Comparison of ENCODE assay signal across 9 mouse cellular contexts in the genomic region with DNA sequence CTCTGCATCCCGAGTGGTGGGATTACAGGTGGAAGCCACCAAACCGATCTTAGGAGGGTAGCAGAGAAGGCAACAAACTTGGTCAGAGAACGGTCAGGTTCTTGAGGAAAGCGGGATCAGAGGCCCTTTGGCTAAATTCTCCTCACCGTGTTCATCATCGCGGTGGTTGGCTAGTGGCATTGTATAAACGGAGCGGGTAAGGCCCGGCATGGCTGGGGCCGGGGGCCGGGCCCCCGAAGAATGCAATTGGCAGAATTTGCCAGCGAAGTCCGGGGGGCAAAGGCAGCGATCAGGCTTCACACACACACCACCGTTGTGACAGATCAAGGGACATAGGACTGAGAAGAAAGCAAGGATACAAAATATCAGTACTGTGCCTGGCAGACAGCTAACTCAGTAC. TPM values are rescaled to one million over a fixed set of nuclear protein-coding genes. Genes with fewer than 3 reads are reported as not detected.
DNase-seq lines count a peak whose midpoint lies in the region; ATAC-seq and TF ChIP-seq lines count a peak whose summit lies in the region.
"Had no signal": no experiment of that assay in that cellular context is flagged by ENCODE, and none has a peak within 500 bp of the region (broad histone marks: within the 10 kb centered on the region; RNA-seq: fewer than 3 reads in every experiment).

No protein-coding gene starts in this region.

- peak overlapping the region; percentile 55 for H3K4me3 ChIP-seq in kidney, embryonic 15.5 days (replicated peaks)
- H3K4me3 ChIP-seq in ES-E14 (ENCODE audit: insufficient read depth in 1 of 2, low read depth in 1 of 2, low read length in 2 of 2, poor library complexity in 1 of 2, severe bottlenecking in 1 of 2): peak overlapping the region; percentile 69 to 76
- H3K4me3 ChIP-seq in embryonic facial prominence, embryonic 13.5 days: peak overlapping the region; percentile 61
- H3K4me3 ChIP-seq in liver, embryonic 15.5 days (replicated peaks): peak overlapping the region; percentile 54

- no peaks in the 10 kb centered on the region; the same call in 1 of the 2 replicates for H3K36me3 ChIP-seq in kidney, embryonic 15.5 days
- peaks cover 8% of the 10 kb centered on the region; the same call in 1 of the 2 replicates for H3K36me3 ChIP-seq in ES-E14 (ENCODE audit: control insufficient read depth, insufficient read depth, low read length, poor library complexity, severe bottlenecking)
- peaks cover 10% of the 10 kb centered on the region; the same call in 1 of the 2 replicates for H3K36me3 ChIP-seq in embryonic facial prominence, embryonic 13.5 days
- no peaks in the 10 kb centered on the region for H3K36me3 ChIP-seq in liver, embryonic 15.5 days (replicated peaks)

- ATAC-seq in kidney, embryonic 15.5 days (replicated peaks; ENCODE audit: low FRiP score): no peak
- no peak for ATAC-seq in embryonic facial prominence, embryonic 13.5 days (ENCODE audit: insufficient number of reproducible peaks, insufficient read depth, low FRiP score, low TSS enrichment, low read depth)
- no peak for ATAC-seq in liver, embryonic 15.5 days (ENCODE audit: insufficient read depth)

- no peak overlapping the region for H3K27ac ChIP-seq in kidney, embryonic 15.5 days
- peak overlapping the region; percentile 59; the same call in 1 of the 2 replicates for H3K27ac ChIP-seq in ES-E14 (ENCODE audit: insufficient read depth, low read depth, low read length, poor library complexity, severe bottlenecking)
- H3K27ac ChIP-seq in embryonic facial prominence, embryonic 13.5 days: no peak overlapping the region
- H3K27ac ChIP-seq in liver, embryonic 15.5 days (replicated peaks): no peak overlapping the region

- DNase-seq in kidney, postnatal 25 days: no peak
- no peak for DNase-seq in ES-E14 (ENCODE audit: low read depth, low spot score)
- DNase-seq in urinary bladder, postnatal 10 days (ENCODE audit: low spot score): no peak
- DNase-seq in adrenal gland, postnatal 36 days: no peak

- peaks cover 82% of the 10 kb centered on the region for H3K4me1 ChIP-seq in kidney, embryonic 15.5 days
- peaks cover 16 to 29% of the 10 kb centered on the region in 2 experiments; a peak in 3 of 4 replicates for H3K4me1 ChIP-seq in ES-E14 (ENCODE audit: control insufficient read depth in 2 of 2, insufficient read depth in 2 of 2, low read length in 2 of 2, poor library complexity in 1 of 2)
- peaks cover 69% of the 10 kb centered on the region for H3K4me1 ChIP-seq in embryonic facial prominence, embryonic 13.5 days
- H3K4me1 ChIP-seq in liver, embryonic 15.5 days (replicated peaks): peaks cover 47% of the 10 kb centered on the region

- 25% methylated on average over 17 of the region's 17 CpGs for WGBS in kidney, embryonic 15.5 days
- WGBS in embryonic facial prominence, embryonic 13.5 days: 23% methylated on average over 17 of the region's 17 CpGs
- WGBS in liver, embryonic 15.5 days (ENCODE audit: insufficient replicate concordance): 19% methylated on average over 17 of the region's 17 CpGs

- H3K9ac ChIP-seq in kidney, embryonic 15.5 days: no peak overlapping the region
- peak overlapping the region; percentile 92 for H3K9ac ChIP-seq in ES-E14 (ENCODE audit: insufficient read depth, low read depth, low read length, poor library complexity, severe bottlenecking)
- no peak overlapping the region for H3K9ac ChIP-seq in embryonic facial prominence, embryonic 13.5 days
- H3K9ac ChIP-seq in liver, embryonic 15.5 days: no peak overlapping the region

- H3K4me2 ChIP-seq in kidney, embryonic 15.5 days: peak overlapping the region; percentile 86
- H3K4me2 ChIP-seq in embryonic facial prominence, embryonic 13.5 days: peak overlapping the region; percentile 93
- peak overlapping the region; percentile 72 for H3K4me2 ChIP-seq in liver, embryonic 15.5 days

- in situ Hi-C loops in ES-E14 (cut with MboI; ENCODE audit: low sequenced_read_pairs in 2 of 2, unreplicated experiment in 2 of 2): no loop called here

- no peaks in the 10 kb centered on the region for H3K9me3 ChIP-seq in kidney, embryonic 15.5 days (replicated peaks)
- no peaks in the 10 kb centered on the region for H3K9me3 ChIP-seq in ES-E14 (ENCODE audit: control insufficient read depth, insufficient read depth, low read depth, low read length)
- no peaks in the 10 kb centered on the region for H3K9me3 ChIP-seq in embryonic facial prominence, embryonic 13.5 days
- H3K9me3 ChIP-seq in liver, embryonic 15.5 days (replicated peaks): no peaks in the 10 kb centered on the region

- peaks cover 97% of the 10 kb centered on the region for H3K27me3 ChIP-seq in kidney, embryonic 15.5 days
- peaks cover 99% of the 10 kb centered on the region for H3K27me3 ChIP-seq in embryonic facial prominence, embryonic 13.5 days
- peaks cover 100% of the 10 kb centered on the region for H3K27me3 ChIP-seq in liver, embryonic 15.5 days

TF ChIP-seq in ES-E14, 5 proteins besides CTCF, POLR2A, EP300 and RAD21:
- TF ChIP-seq ZC3H11A (IDR thresholded peaks at IDR 0.05; ENCODE audit: borderline replicate concordance, low read depth, low read length) (no peak), HCFC1 (IDR thresholded peaks at IDR 0.05; ENCODE audit: borderline replicate concordance, insufficient read depth, low read length) (no peak), CHD2 (IDR thresholded peaks at IDR 0.05; ENCODE audit: low read depth, low read length) (no peak), MAFK (IDR thresholded peaks at IDR 0.05; ENCODE audit: insufficient read depth, low read depth, low read length) (no peak), ZNF384 (IDR thresholded peaks at IDR 0.05; ENCODE audit: low read depth, low read length) (no peak)
TF ChIP-seq in ES-E14: peak in this region for 0.

RNA-seq across cellular contexts. Expression of a gene that starts 7.5 kb away (rescaled TPM):
- polyA plus RNA-seq in kidney, embryonic 15.5 days (2015; fragmentation: Nextera tagmentation; extraction: Ambion mirVana): 31.0 and 41.7 TPM in 2 replicates
- 65.8 and 114 TPM in 2 replicates for total RNA-seq in ES-E14 (2012; rRNA removed)
- 32.0 and 40.3 TPM in 2 replicates for polyA plus RNA-seq in embryonic facial prominence, embryonic 13.5 days (2015; fragmentation: Nextera tagmentation; extraction: Ambion mirVana)
- 4.6 and 7.8 TPM in 2 replicates for polyA plus RNA-seq in liver, embryonic 15.5 days (2015; fragmentation: Nextera tagmentation; extraction: Ambion mirVana)
- total RNA-seq in adrenal gland, postnatal 36 days (2021): 10 to 100 TPM; 77.8 to 94.6 TPM
- total RNA-seq: granulocyte monocyte progenitor cell, adult 5-6 weeks had no signal

RNA-seq across cellular contexts. Expression of a gene that starts 25.8 kb away (rescaled TPM):
- 43.6 and 53.1 TPM in 2 replicates for polyA plus RNA-seq in kidney, embryonic 15.5 days (2015; fragmentation: Nextera tagmentation; extraction: Ambion mirVana)
- 28.8 and 45.5 TPM in 2 replicates for total RNA-seq in ES-E14 (2012; rRNA removed)
- polyA plus RNA-seq in embryonic facial prominence, embryonic 13.5 days (2015; fragmentation: Nextera tagmentation; extraction: Ambion mirVana): 61.5 and 70.6 TPM in 2 replicates
- polyA plus RNA-seq in liver, embryonic 15.5 days (2015; fragmentation: Nextera tagmentation; extraction: Ambion mirVana): 16.4 and 18.6 TPM in 2 replicates
- total RNA-seq in adrenal gland, postnatal 36 days (2021): 10 to 100 TPM; 22.3 TPM

RNA-seq across cellular contexts. Expression of a gene that starts 27.2 kb away (rescaled TPM):
- 1.9 TPM in 1 of 2 replicates, not detected in the other for polyA plus RNA-seq in kidney, embryonic 15.5 days (2015; fragmentation: Nextera tagmentation; extraction: Ambion mirVana)
- 1.4 and 1.5 TPM in 2 replicates for total RNA-seq in ES-E14 (2012; rRNA removed)
- not detected in 2 replicates for polyA plus RNA-seq in embryonic facial prominence, embryonic 13.5 days (2015; fragmentation: Nextera tagmentation; extraction: Ambion mirVana)
- polyA plus RNA-seq in liver, embryonic 15.5 days (2015; fragmentation: Nextera tagmentation; extraction: Ambion mirVana): 0.28 TPM in 1 of 2 replicates, not detected in the other
- total RNA-seq in adrenal gland, postnatal 36 days (2021): 1 to 10 TPM in 1 of 2 experiments, not detected in 1; 6.1 TPM
- total RNA-seq: left cerebral cortex, postnatal 10 days had no signal
